Mouse (Mus musculus): ENCODE data around the gene Vax1. TPM values are rescaled to one million over a fixed set of nuclear protein-coding genes. Genes with fewer than 3 reads are reported as not detected.

The Vax1 gene
- total RNA-seq, 2 experiments from 2014 or later, result not detected

DNA sequence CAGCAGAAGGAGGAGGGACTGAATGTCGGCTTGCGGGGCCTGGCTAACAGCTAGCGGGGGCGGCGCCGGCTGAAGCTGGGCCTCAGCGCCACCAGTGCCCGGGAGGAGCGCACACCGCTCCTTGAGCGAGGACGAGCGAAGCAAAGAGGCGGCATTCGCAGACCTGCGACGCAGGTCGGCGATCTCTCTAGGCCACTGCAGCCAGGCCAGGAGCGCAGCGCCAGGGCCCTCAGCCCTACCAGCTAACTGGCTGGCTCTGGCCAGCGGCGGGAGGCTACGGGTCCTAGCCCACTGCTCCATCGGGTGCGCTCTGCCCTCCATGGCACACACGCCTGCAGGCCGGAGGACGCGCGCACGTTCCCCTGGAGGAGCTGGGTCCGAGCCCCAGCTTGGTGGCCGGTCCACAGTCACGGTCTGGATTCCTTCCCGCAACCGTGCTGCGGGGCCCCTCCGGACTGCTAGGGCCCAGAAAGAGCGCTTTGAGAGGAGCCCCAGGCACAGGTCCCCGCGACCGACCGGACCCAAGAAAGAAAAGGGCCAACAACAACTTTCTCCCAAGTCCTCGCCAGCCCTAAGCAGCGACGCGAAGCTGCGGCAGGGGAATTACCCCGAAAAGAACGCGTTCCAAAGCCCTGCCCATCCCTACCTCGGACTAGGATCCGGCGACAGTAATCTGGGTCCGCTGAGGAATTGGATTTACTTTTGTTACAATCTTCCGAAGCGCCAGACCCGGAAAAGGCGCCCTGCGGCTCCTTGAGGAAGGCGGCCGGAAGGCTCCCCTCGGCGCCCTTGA, 517 bp downstream of the Vax1 start:
- no peak for DNase-seq

DNA sequence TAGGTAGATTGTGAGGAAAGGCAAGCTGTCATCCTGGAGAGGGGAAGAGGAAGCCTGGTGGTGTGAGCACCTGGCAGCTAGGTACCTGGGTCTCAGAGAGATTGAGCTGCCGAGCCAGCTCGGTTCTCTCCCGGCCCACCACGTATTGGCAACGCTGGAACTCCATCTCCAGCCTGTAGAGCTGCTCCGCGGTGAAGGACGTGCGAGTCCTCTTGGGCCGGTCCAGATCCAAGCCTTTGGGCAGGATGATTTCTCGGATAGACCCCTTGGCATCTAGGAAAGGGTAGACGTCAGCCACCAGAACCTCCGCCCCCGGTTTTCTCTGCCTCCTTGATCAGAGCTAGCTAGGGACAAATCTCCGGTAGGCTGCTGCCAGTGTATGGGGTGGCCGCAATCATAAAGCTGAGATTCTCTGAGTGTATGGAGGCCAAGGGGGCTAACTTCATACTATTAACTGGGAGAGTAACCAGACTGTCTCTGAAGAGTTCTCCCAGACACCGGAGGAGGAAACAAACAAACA, 1.4 kb downstream of the Vax1 start:
- no peak for DNase-seq

DNA sequence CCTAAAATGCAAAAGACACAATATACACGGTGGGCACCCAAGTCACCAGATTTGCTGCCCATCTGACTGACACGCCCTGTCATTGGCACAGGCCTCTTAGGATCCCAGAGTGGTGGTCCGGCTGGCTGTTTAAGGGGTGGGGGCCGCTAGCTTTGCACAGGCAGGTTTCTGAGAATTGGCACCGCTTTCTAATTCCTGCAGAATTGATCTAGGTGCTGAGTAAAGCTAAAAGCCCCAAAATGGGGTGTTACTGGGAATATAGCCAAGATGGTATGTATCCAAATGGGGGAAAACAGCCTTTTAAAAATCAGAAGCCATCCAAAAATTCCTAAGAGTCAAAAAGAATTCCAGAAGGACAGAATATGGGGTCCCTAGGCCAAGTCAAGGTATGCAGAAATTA, 2.0 kb downstream of the Vax1 start:
- DNase-seq, result no peak

DNA sequence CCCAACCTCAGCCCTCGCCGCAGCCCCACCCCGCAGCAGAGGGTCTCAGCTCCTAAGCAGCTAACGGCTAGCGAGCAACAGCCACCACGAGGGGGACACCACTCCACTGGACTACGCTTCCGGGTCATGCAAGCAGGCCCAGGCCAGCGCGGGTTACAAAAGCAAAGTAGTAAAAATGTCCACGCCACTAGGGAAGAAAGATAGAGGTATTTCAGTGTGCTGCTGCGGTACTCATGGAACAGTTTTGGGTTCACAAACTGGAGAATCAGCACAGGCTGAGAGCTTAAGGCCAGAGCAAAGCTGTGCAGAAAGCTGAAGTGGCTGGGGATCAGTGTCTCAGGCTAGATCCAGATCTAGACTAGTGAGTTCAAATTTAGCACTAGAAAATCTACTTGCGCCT, 3.0 kb downstream of the Vax1 start:
- DNase-seq, result no peak

DNA sequence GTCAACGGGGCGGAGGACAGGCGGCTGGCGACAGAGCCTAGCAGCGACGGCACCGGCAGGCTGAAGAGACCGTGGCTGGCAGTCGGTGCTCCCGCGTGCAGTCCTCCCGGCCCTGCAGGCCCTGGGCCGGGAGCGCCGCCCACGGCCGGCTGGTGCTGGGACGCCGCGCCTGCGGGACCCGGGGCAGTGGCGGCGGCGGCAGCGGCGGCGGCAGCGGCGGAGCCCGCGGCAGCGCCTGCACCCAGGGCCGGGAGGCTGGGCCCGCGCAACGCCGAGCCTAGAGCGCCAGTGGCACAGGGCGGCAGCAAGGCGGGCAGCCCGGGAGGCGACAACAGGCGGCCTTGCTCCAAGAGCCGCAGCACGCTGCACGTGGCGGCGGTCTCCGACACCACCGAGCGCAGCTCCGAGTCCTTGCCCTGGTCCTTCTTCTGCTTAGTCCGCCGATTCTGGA, 3.5 kb downstream of the Vax1 start:
- no peak for DNase-seq

DNA sequence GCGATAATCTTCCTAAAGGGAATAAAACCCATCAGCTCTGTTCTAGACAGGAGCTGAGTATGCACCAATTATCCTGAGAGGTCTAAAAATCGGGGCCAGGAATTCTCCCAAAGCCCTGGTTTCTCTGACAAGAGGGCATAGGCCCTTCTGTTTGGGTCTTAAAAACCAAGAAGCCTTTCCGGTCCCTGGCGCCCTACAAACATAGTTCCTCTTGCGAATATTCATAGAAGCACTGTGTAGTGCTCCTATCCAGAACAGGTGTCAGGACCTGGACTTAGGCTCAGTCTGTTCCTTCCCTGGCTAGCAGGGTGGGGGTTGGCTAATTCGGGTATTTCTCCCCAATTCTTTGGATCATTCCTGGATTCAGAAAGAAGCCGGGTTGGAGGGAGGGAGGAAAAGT, 4.3 kb downstream of the Vax1 start:
- DNase-seq, result no peak

DNA sequence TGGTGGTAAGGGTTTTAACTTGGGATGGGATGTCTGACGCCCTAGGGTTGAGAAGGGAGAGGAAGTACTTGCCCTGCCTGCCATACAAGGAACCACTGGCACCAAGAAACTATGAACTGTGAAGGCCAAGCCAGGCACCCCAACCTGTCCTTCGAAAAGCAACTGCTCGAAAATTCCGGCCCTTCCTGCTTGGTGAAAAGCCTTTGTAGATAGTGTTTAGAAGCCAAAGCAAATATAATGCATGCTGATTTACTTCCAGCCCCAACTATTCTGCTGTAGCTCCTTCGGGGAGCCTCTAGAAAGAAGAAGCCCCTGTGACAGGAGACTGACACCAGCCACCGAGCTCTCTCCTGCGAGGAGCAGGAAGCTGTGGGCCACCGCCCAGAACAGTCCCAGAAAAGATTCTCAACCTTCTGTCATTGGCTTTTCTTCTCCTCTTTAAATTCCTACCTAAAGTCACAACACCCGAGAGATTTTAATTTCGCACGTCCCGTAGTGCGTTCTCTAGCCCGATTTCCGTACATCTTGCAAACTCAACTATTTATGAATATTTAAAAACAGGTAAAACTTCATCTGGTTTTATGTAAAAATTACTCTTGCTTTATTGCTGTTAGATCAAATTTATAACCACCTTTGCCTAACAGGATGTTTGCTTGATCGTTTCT, 4.8 kb downstream of the Vax1 start:
- DNase-seq, result no peak

DNA sequence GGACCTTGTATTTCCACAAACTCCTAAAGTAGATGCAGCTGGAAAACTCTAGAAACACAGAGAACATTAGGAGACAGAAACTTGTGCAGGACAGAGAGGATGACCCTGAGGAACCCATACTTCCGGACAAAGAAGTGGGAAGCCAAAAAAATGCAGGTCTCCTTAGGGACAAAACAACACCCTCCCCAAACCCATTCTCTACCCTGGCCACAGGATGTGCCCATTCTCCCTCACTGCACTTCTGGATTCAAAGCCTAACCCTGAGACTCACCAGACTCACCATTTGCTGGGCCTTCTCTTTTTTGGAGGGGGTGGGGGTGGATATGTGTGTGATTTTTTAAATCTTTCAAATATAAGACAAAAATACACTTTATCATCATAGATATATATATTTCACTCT, 5.7 kb downstream of the Vax1 start:
- no peak for DNase-seq

DNA sequence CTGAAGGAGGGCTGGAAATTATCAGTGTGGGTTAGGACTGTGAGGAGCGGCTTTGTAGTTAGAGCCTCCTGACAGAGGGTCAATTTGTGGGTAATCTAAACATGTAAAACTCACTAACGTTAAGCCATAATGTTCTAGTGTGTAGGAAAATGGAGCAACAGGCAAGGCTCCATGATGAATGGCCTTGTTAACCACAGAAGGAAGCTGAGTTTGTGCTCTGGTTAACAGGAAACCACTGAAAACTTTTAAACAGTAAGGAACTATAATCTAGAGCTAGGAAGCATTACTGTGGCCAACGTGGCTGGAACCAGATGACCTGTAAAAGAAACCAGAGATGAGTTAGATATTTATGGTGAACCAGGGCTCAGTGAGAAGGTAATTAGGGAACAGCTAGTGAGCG, 13.2 kb downstream of the Vax1 start:
- no peak for DNase-seq

DNA sequence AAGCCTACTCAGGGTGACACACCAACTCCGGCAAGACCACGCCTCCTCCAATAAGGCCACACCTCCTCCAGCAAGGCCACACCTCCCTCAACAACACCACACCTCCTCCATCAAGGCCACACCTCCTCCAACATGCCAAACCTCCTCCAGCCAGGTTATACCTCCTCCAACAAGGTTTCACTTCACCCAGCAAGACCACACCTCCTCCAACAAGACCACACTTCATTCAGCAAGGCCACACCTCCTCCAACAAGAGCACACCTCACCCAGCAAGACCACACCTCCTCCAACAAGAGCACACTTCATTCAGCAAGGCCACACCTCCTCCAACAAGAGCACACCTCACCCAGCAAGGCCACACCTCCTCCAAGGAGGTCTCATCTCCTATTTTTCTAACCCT, 15.7 kb downstream of the Vax1 start:
- DNase-seq, result no peak

DNA sequence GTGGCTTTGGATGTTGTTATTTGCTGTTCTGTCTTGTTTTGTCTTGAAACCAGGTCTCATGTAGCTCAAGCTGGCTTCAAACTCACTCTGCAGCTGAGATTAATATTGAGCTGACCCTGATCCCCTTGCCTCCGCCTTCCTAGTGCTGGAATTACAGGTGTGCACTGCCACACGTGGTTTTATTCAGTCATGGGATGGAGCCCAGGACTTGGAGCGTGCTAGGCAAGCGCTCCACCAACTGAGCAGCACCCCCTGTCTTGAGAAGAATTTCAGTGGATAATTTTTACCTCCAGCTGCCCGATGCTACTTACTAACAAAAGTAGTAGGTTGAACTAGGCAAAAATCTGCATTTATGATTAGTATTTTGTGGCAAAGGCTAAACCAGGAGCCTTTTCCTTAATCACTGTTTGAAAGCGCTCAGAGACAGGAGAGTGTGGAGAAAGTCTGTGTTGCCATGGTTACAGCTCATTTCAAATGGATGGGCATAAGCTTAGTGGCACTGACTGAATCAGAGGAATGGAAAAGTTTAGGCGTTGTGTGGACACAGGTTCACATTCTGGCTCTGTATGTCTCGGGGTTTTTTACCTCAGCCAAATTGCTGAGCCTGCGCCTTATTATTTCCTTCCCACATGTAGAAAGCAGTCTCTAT, 24.2 kb downstream of the Vax1 start:
- DNase-seq, result no peak

DNA sequence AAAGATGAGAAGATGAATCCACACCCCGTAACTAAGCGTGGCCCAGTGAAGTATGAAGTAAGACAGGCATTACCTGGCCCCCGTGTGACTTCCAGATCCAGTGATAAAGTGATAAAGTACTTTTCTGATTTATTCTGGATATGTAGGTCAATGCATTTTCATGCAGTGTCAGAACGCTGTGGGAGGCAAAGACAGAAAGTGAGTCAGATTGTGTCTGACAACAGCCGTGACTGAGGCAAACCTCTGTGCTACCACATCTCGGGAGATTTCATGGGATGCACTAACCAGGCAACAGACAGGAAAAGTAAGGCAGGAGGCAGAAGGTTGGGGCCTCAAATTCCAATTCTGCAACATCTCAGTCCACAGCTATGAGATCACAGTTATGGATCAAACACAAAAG, 24.8 kb downstream of the Vax1 start:
- DNase-seq, result no peak

DNA sequence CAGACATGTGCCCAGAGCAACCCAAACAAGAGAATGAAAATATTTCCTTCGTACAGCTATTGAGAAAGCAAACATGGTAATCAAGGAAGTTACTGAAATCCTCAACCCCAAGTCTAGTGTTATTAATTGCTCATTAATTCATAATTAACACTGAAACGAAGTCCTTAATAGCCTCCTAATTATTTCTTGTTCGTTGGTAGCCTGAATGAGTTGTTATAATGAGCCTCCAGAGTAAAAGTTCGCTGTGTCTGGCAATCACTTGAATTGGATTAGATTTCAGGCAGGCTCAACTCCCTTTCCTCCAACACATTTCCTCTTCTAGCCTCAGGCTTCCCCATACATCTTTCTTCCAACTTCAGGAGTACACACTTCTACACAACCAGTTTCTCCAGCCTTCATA, 27.6 kb downstream of the Vax1 start:
- DNase-seq, result no peak

DNA sequence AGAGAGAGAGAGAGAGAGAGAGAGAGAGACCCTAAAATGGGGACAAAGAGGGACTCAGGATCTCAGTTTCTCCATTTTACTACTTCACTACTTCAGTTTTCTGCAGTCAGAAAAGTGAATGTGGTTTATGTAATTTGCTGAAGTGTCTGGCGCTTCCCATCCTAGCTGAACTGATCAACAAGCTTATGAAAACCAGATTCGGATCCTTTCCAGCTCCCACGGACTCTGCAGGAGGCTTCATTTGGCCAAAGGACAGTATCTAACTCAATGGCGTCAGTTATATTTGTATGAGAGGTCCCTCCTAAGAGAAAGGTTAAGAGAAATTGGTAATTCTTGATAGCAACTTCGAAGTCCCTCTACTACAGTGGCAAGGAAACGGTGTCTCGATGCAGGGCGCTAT, 34.5 kb downstream of the Vax1 start:
- DNase-seq, result no peak

DNA sequence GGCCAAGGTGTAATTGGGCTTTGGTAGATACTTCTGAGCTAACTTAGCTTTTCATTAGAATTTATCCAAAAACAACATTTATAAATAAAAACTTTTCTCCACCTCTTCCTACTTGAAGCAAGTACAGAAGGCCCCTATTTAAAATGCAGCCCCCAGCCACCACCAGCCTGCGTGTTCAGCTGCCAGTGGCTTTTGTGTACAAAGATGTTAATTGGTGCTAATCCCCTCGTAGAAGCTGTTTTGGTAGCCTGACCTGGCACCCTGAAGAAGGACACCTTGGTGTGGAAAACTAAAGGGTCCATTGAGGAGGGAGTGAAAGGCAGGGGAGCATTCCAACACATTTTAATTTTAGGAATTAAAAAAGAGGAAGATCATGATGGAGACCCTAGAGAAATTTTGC, 34.9 kb downstream of the Vax1 start:
- no peak for DNase-seq

DNA sequence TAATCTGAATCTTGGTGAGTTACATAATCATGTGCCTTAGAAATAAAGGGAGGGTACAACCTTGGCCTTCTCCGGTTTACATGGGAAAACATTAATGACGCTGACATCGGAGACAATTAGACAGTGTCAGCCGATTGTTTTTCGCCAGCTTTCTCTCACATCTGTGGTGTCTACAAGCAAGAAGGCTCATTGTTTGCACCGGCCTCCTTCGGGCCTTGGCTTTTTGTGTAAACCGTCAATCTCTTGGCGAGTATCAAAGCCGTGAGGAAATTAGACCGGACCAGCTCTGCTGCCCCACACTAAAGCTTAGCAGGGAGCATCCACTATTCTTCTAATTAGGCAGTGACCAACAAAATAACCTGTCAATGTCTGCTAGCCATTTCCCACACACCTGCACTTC, 36.7 kb downstream of the Vax1 start:
- DNase-seq, result no peak

DNA sequence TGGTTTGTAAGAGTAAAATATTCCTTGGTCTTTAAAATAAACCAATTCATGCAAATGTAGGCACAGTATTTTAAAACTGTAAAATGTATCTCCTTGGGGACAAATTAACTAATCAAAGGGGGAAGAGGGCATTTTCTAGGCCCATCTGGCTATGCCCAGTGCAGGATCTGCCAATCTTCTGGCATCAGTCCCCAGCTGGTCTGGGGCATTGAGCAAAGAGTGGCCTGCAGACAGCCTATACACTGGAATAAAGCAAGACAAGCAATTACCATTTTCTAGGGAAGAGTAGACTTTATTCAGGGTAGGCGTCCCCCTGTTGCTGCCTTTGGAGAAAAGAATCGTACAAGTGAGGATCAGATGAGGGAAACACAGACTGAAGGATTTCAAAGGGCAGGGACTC, 40.2 kb downstream of the Vax1 start:
- DNase-seq, result no peak

DNA sequence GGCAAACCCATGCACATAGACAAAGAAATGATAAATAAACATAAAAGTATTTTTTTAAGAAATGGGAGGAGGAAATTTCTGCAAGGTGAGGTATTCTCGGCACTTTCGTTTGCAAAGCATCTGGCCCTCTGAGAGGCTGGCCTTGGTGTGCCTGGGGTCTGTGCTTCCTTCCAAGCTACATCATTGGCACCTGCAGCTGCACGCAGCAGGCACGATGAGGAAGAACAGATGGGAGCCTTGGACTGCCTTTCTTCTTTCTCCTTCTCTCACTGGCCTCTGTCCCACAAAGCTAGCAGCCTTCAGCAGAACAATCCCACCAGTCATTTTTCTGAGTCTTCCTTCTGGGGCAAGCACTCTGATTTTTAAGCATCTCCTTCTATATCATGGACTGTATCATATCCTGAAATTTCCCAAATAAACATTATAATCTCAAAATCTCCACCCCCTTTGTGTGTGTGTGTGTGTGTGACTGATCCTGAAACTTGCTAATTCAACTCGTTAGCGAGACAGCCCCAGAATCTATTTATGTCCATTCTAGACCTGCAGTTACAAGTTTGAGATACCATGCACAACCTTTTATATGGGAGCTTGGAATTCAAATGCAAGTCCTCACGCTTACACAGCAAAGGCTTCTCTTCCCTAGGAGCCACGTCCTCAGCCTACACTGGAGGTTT, 41.2 kb downstream of the Vax1 start:
- no peak for DNase-seq

DNA sequence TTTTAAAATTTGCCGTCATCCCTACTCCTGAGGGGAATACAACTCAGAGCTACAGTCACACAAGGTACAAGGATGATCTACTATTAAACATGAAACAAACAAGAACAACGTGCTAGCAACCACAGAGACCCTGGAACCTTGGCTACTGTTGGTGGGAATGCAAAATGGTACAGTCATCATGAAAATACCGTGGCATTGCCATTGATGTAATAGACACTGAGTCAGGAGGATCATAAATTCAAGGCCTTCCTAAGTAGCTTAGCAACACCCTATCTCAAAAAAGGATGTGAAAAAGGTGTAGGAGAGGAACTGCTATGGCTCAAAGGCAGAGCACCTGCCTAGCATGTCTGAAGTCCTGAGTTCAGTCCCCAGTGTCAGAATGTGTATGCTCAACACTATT, 42.4 kb downstream of the Vax1 start:
- DNase-seq, result no peak
